Mouse (Mus musculus): ENCODE measurements at regions not wholly inside any gene's neighbourhood (a gene's known extent, or its start where the extent isn't known, plus 50 kb on each side); places are given as distances from the start of the nearest gene placed in this dataset.

DNA sequence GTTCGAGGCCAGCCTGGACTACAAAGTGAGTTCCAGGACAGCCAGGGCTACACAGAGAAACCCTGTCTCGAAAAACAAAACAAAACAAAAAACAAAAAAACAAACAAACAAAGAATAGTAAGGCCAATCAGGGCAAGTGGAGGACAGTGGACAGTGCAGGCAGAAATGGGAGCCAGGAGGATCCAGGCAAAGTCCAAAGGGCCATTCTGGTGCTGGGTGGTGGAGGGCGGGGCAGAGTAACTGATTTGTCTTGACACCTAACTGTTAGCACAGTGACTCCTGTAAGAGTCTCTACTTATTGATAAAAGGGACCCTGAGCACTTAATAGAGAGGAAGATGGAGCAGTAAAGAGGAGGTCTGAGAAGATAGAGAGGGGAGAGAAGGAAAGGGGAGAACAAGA, 98.8 kb upstream of the Tmc1 start:
- no peak for TF ChIP-seq CTCF (IDR thresholded peaks at IDR 0.05; ENCODE audit: insufficient read depth, low read length)
- no peak for TF ChIP-seq POLR2A (IDR thresholded peaks at IDR 0.05; ENCODE audit: borderline replicate concordance, extremely low read depth, low read depth, low read length)

Data from lung, adult 2 months (tissue).